20 mouse cellular contexts compared by ENCODE assay signal in the genomic region with DNA sequence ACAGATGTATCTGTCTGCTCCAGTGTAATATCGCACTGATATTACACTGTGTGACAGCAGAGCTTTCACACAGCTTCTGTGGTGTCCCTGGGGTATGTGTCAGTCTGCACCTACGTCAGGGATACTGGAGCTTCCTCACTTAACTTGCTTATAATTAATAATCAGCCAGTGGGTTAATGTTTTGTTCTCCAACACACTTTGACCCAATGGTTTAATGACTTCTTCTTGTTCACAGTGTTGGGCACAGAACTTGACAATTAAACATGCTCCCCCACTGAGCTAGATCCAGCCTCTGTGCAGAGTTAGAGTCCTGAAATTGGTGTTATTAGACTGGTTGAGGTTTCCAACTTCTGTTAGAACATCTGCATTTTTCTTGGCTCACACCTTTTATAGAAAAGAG. TPM values are rescaled to one million over a fixed set of nuclear protein-coding genes. Genes with fewer than 3 reads are reported as not detected.
"Had no signal": no experiment of that assay in that cellular context is flagged by ENCODE, and none has a peak within 500 bp of the region (broad histone marks: within the 10 kb centered on the region; RNA-seq: fewer than 3 reads in every experiment).

No protein-coding gene starts in this region.

- H3K4me1 ChIP-seq: limb, embryonic 12.5 days; limb, embryonic 15.5 days; midbrain, embryonic 12.5 days; midbrain, embryonic 15.5 days; neural tube, embryonic 12.5 days; neural tube, embryonic 15.5 days had no signal

- H3K4me2 ChIP-seq: limb, embryonic 12.5 days; limb, embryonic 15.5 days; liver, embryonic 11.5 days; lung, embryonic 14.5 days; midbrain, embryonic 12.5 days; midbrain, embryonic 15.5 days; neural tube, embryonic 12.5 days; neural tube, embryonic 15.5 days had no signal

- DNase-seq: left cerebral cortex, postnatal 4 days; liver, postnatal 0 days; lung, embryonic 14.5 days; right cerebral cortex, adult 18-20 months; right cerebral cortex, postnatal 14 days; right cerebral cortex, postnatal 4 days; thymus, postnatal 25 days had no signal

- H3K4me3 ChIP-seq: limb, embryonic 12.5 days; limb, embryonic 15.5 days; midbrain, embryonic 12.5 days; midbrain, embryonic 15.5 days; neural tube, embryonic 12.5 days; neural tube, embryonic 15.5 days had no signal

- H3K27ac ChIP-seq: limb, embryonic 12.5 days; limb, embryonic 15.5 days; liver, embryonic 14.5 days; macrophage; midbrain, embryonic 12.5 days; midbrain, embryonic 15.5 days; neural tube, embryonic 12.5 days; neural tube, embryonic 15.5 days; stomach, postnatal 0 days had no signal

- ATAC-seq: intestine, postnatal 0 days; liver, postnatal 0 days; lung, postnatal 0 days; midbrain, embryonic 15.5 days had no signal

- H3K27me3 ChIP-seq: limb, embryonic 12.5 days; limb, embryonic 15.5 days; midbrain, embryonic 12.5 days; midbrain, embryonic 15.5 days; neural tube, embryonic 12.5 days; neural tube, embryonic 15.5 days had no signal

- H3K9ac ChIP-seq: limb, embryonic 12.5 days; limb, embryonic 15.5 days; liver, embryonic 14.5 days; liver, postnatal 0 days; lung, embryonic 14.5 days; midbrain, embryonic 12.5 days; midbrain, embryonic 15.5 days; neural tube, embryonic 12.5 days; neural tube, embryonic 15.5 days had no signal

- H3K36me3 ChIP-seq: limb, embryonic 12.5 days; limb, embryonic 15.5 days; midbrain, embryonic 12.5 days; midbrain, embryonic 15.5 days; neural tube, embryonic 12.5 days; neural tube, embryonic 15.5 days had no signal

- H3K9me3 ChIP-seq: limb, embryonic 12.5 days; limb, embryonic 15.5 days; midbrain, embryonic 12.5 days; midbrain, embryonic 15.5 days; neural tube, embryonic 12.5 days; neural tube, embryonic 15.5 days had no signal

RNA-seq across cellular contexts. Expression of gene Wdr72, which starts 34.2 kb away (rescaled TPM):
- total RNA-seq: megakaryocyte, adult 5-6 weeks had no signal
- polyA plus RNA-seq: macrophage had no signal
